Mouse (Mus musculus): ENCODE data around the gene Bcas3. TPM values are rescaled to one million over a fixed set of nuclear protein-coding genes. Genes with fewer than 3 reads are reported as not detected.

Gene Bcas3
- polyA plus RNA-seq, 1 experiment from 2014 or later, result 15.4 TPM

- Histone ChIP-seq H3K9me3 (ENCODE audit: control insufficient read depth, low read length) (no peaks in the 10 kb centered on the region), H3K4me1 (ENCODE audit: control insufficient read depth, insufficient read depth, low read length) (peaks cover 6% of the 10 kb centered on the region; the same call in 1 of the 2 replicates), H3K4me2 (ENCODE audit: low read depth, low read length) (no peak overlapping the region), H3K36me3 (ENCODE audit: control insufficient read depth, insufficient read depth, low read length) (no peaks in the 10 kb centered on the region), H3K27me3 (replicated peaks; ENCODE audit: control insufficient read depth, insufficient read depth, low read length) (no peaks in the 10 kb centered on the region), H3K9ac (ENCODE audit: low read depth, low read length) (no peak overlapping the region), H3K27ac (ENCODE audit: low read length) (no peak overlapping the region), H3K4me3 (ENCODE audit: low read length) (no peak overlapping the region)
- no peak for ATAC-seq
- WGBS, result 73% methylated on average over 7 of the region's 7 CpGs
Observed at GRCm38 (mm10) chr11:85776861-85777360, 423.9 kb downstream of the Bcas3 start.

GRCm38 (mm10) chr11:85777950-85778349, 425.0 kb downstream of the Bcas3 start:
- Histone ChIP-seq H3K4me1 (ENCODE audit: control insufficient read depth, insufficient read depth, low read length) (peaks cover 6% of the 10 kb centered on the region; the same call in 1 of the 2 replicates), H3K4me3 (ENCODE audit: low read length) (no peak overlapping the region), H3K4me2 (ENCODE audit: low read depth, low read length) (no peak overlapping the region), H3K36me3 (ENCODE audit: control insufficient read depth, insufficient read depth, low read length) (no peaks in the 10 kb centered on the region), H3K9ac (ENCODE audit: low read depth, low read length) (no peak overlapping the region), H3K27ac (ENCODE audit: low read length) (no peak overlapping the region), H3K9me3 (ENCODE audit: control insufficient read depth, low read length) (no peaks in the 10 kb centered on the region), H3K27me3 (replicated peaks; ENCODE audit: control insufficient read depth, insufficient read depth, low read length) (no peaks in the 10 kb centered on the region)
- 88% methylated on average over 2 of the region's 2 CpGs for WGBS
- no peak for ATAC-seq

- no peak for ATAC-seq
- peaks cover 3% of the 10 kb centered on the region; the same call in 1 of the 2 replicates for H3K4me1 ChIP-seq (ENCODE audit: control insufficient read depth, insufficient read depth, low read length)
- WGBS, result 73% methylated on average over 4 of the region's 4 CpGs
Observed at GRCm38 (mm10) chr11:85780303-85780702, 427.3 kb downstream of the Bcas3 start.

DNA sequence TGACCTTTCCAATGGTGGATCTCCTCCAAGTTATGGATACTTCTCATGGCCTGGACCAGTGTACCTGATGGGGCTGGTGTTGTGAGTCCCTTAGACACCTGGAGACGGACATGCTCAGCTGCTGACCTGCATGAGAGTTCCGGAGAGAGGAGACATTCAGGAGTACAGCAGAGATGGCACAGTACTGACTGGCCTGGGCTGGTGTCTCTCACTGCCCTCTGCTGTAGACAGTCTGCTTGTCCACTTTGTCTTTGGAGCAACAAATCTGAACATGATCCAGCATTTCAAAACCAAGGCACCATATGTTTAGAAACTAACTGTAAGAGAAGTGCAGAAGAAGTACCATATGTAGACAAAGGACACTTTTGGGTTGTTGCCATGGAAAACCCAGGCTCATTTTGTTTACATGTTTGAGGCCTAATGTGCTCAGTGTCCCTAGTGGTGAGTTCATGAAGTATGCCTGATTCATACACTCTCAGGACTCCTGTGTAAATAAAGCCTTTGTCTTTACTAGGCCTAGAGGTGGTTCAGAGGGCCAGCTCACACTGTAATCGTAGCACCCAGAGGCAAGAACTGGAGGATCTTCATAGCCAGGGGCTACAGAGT, 433.2 kb downstream of the Bcas3 start:
- H3K27ac ChIP-seq (ENCODE audit: low read length), result no peak overlapping the region
- WGBS, result 63% methylated on average over 3 of the region's 3 CpGs
- peak; percentile 53; the same call in 1 of the 2 replicates for ATAC-seq
- peaks cover 7% of the 10 kb centered on the region; the same call in 1 of the 2 replicates for H3K4me1 ChIP-seq (ENCODE audit: control insufficient read depth, insufficient read depth, low read length)
- no peak overlapping the region for H3K4me3 ChIP-seq (ENCODE audit: low read length)
- H3K36me3 ChIP-seq (ENCODE audit: control insufficient read depth, insufficient read depth, low read length), result no peaks in the 10 kb centered on the region
- no peak overlapping the region for H3K4me2 ChIP-seq (ENCODE audit: low read depth, low read length)
- H3K9me3 ChIP-seq (ENCODE audit: control insufficient read depth, low read length), result no peaks in the 10 kb centered on the region
- H3K9ac ChIP-seq (ENCODE audit: low read depth, low read length), result no peak overlapping the region
- H3K27me3 ChIP-seq (replicated peaks; ENCODE audit: control insufficient read depth, insufficient read depth, low read length), result no peaks in the 10 kb centered on the region

More at GRCm38 (mm10) chr11:85780303-85780702, 427.3 kb downstream of the Bcas3 start:
- no peak overlapping the region for H3K27ac ChIP-seq (ENCODE audit: low read length)
- H3K9me3 ChIP-seq (ENCODE audit: control insufficient read depth, low read length), result no peaks in the 10 kb centered on the region
- no peaks in the 10 kb centered on the region for H3K27me3 ChIP-seq (replicated peaks; ENCODE audit: control insufficient read depth, insufficient read depth, low read length)
- H3K4me2 ChIP-seq (ENCODE audit: low read depth, low read length), result no peak overlapping the region
- no peak overlapping the region for H3K4me3 ChIP-seq (ENCODE audit: low read length)
- H3K9ac ChIP-seq (ENCODE audit: low read depth, low read length), result no peak overlapping the region
- no peaks in the 10 kb centered on the region for H3K36me3 ChIP-seq (ENCODE audit: control insufficient read depth, insufficient read depth, low read length)

GRCm38 (mm10) chr11:85789750-85790149, 436.8 kb downstream of the Bcas3 start:
- ATAC-seq, result no peak
- H3K4me2 ChIP-seq (ENCODE audit: low read depth, low read length), result no peak overlapping the region
- H3K36me3 ChIP-seq (ENCODE audit: control insufficient read depth, insufficient read depth, low read length), result no peaks in the 10 kb centered on the region
- H3K27ac ChIP-seq (ENCODE audit: low read length), result no peak overlapping the region
- peaks cover 8% of the 10 kb centered on the region; the same call in 1 of the 2 replicates for H3K4me1 ChIP-seq (ENCODE audit: control insufficient read depth, insufficient read depth, low read length)
- no peaks in the 10 kb centered on the region for H3K27me3 ChIP-seq (replicated peaks; ENCODE audit: control insufficient read depth, insufficient read depth, low read length)
- 77% methylated on average over 7 of the region's 7 CpGs for WGBS
- H3K4me3 ChIP-seq (ENCODE audit: low read length), result no peak overlapping the region
- H3K9me3 ChIP-seq (ENCODE audit: control insufficient read depth, low read length), result no peaks in the 10 kb centered on the region
- H3K9ac ChIP-seq (ENCODE audit: low read depth, low read length), result no peak overlapping the region

DNA sequence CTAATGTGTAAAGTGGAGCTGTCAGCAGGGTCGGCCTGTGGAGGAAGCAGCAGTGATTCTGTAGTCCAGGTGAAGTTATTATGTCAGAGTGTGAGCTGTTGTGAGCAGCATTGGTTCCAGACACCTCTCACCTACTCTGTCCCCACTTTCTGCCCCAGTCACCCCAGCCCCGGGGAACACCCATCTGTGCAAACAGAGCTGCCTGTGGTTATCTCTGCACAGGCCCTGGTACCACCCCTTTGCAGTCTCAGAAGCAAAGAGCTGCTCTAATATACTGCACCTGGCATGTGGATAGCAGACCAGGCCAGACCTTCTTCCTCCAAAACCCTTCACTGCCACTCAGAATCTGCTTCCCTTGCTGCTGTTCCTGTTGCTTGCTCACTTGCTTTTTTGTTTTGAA, 437.3 kb downstream of the Bcas3 start:
- Histone ChIP-seq H3K4me1 (ENCODE audit: control insufficient read depth, insufficient read depth, low read length) (peaks cover 8% of the 10 kb centered on the region; the same call in 1 of the 2 replicates), H3K27me3 (replicated peaks; ENCODE audit: control insufficient read depth, insufficient read depth, low read length) (no peaks in the 10 kb centered on the region), H3K36me3 (ENCODE audit: control insufficient read depth, insufficient read depth, low read length) (no peaks in the 10 kb centered on the region), H3K9ac (ENCODE audit: low read depth, low read length) (no peak overlapping the region), H3K4me3 (ENCODE audit: low read length) (no peak overlapping the region), H3K27ac (ENCODE audit: low read length) (no peak overlapping the region), H3K4me2 (ENCODE audit: low read depth, low read length) (no peak overlapping the region), H3K9me3 (ENCODE audit: control insufficient read depth, low read length) (no peaks in the 10 kb centered on the region)
- ATAC-seq, result peak; percentile 79
- 69% methylated on average over 2 of the region's 2 CpGs for WGBS

- no peak for ATAC-seq
- Histone ChIP-seq H3K9me3 (ENCODE audit: control insufficient read depth, low read length) (no peaks in the 10 kb centered on the region), H3K36me3 (ENCODE audit: control insufficient read depth, insufficient read depth, low read length) (no peaks in the 10 kb centered on the region), H3K9ac (ENCODE audit: low read depth, low read length) (no peak overlapping the region), H3K4me2 (ENCODE audit: low read depth, low read length) (no peak overlapping the region), H3K27me3 (replicated peaks; ENCODE audit: control insufficient read depth, insufficient read depth, low read length) (no peaks in the 10 kb centered on the region), H3K4me1 (ENCODE audit: control insufficient read depth, insufficient read depth, low read length) (peaks cover 8% of the 10 kb centered on the region; the same call in 1 of the 2 replicates), H3K4me3 (ENCODE audit: low read length) (no peak overlapping the region), H3K27ac (ENCODE audit: low read length) (no peak overlapping the region)
- 87% methylated on average over 1 of the region's 1 CpGs for WGBS
Observed at GRCm38 (mm10) chr11:85791212-85791611, 438.2 kb downstream of the Bcas3 start.

- ATAC-seq, result peak; percentile 48; the same call in 1 of the 2 replicates
- H3K27ac ChIP-seq (ENCODE audit: low read length), result no peak overlapping the region
- H3K36me3 ChIP-seq (ENCODE audit: control insufficient read depth, insufficient read depth, low read length), result no peaks in the 10 kb centered on the region
- no peak overlapping the region for H3K4me3 ChIP-seq (ENCODE audit: low read length)
- H3K9me3 ChIP-seq (ENCODE audit: control insufficient read depth, low read length), result no peaks in the 10 kb centered on the region
- H3K27me3 ChIP-seq (replicated peaks; ENCODE audit: control insufficient read depth, insufficient read depth, low read length), result no peaks in the 10 kb centered on the region
- 66% methylated on average over 12 of the region's 12 CpGs for WGBS
- H3K9ac ChIP-seq (ENCODE audit: low read depth, low read length), result no peak overlapping the region
- peaks cover 8% of the 10 kb centered on the region; the same call in 1 of the 2 replicates for H3K4me1 ChIP-seq (ENCODE audit: control insufficient read depth, insufficient read depth, low read length)
- H3K4me2 ChIP-seq (ENCODE audit: low read depth, low read length), result no peak overlapping the region
Observed at GRCm38 (mm10) chr11:85792534-85793215, 439.7 kb downstream of the Bcas3 start.

DNA sequence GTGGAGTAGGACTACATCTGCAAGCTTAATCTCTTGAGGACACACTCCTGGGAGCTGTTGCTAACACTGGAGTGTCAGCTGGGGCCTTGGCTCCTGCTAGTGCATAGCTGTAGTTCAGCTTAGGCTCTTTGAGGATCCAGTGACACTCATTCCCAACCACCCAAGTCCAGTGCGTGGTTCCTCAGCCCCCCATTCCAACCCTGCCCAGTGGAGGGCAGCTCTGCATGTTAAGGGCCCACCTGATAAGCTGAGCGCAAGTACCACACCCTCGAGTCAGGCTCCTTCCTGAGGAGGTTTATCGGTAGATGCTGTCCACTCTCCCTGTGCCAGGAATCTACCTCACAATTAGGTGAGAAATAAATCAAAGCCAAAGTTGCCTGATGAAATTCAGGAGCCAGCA, 446.5 kb downstream of the Bcas3 start:
- 48% methylated on average over 4 of the region's 4 CpGs for WGBS
- Histone ChIP-seq H3K9ac (ENCODE audit: low read depth, low read length) (no peak overlapping the region), H3K4me1 (ENCODE audit: control insufficient read depth, insufficient read depth, low read length) (peaks cover 4% of the 10 kb centered on the region; the same call in 1 of the 2 replicates), H3K27me3 (replicated peaks; ENCODE audit: control insufficient read depth, insufficient read depth, low read length) (no peaks in the 10 kb centered on the region; the same call in 1 of the 2 replicates), H3K27ac (ENCODE audit: low read length) (no peak overlapping the region), H3K4me2 (ENCODE audit: low read depth, low read length) (0 out of 2 replicates have a peak overlapping the region, but pooled peaks have one; percentile 26), H3K36me3 (ENCODE audit: control insufficient read depth, insufficient read depth, low read length) (no peaks in the 10 kb centered on the region), H3K9me3 (ENCODE audit: control insufficient read depth, low read length) (no peaks in the 10 kb centered on the region), H3K4me3 (ENCODE audit: low read length) (no peak overlapping the region)
- ATAC-seq, result peak; percentile 57; the same call in 1 of the 2 replicates

All from intestine, embryonic 16.5 days (tissue).